Mouse (Mus musculus): ENCODE results near the gene Adam10.

Adam10 gene

GRCm38 (mm10) chr9:70678682-70679131 lies at the start of gene Adam10:
Gene Adam10 (plus strand): TSS chr9:70678997.
- DNase-seq = peak; percentile 99

- DNase-seq = no peak
These were observed 49.1 kb upstream of the Adam10 start for GRCm38 (mm10) chr9:70629711-70630110.

GRCm38 (mm10) chr9:70631665-70632064 lies 47.1 kb upstream of the Adam10 start:
- no peak for DNase-seq

GRCm38 (mm10) chr9:70636748-70637147 lies 42.0 kb upstream of the Adam10 start:
- no peak for DNase-seq

- no peak for DNase-seq
These were observed 28.5 kb upstream of the Adam10 start for GRCm38 (mm10) chr9:70650260-70650659.

GRCm38 (mm10) chr9:70650994-70651393 lies 27.8 kb upstream of the Adam10 start:
- DNase-seq = no peak

GRCm38 (mm10) chr9:70652221-70652620 lies 26.6 kb upstream of the Adam10 start:
- no peak for DNase-seq

- DNase-seq = no peak
These were observed 24.9 kb upstream of the Adam10 start for GRCm38 (mm10) chr9:70653875-70654274.

- no peak for DNase-seq
These were observed 24.3 kb upstream of the Adam10 start for GRCm38 (mm10) chr9:70654496-70654895.

- no peak for DNase-seq
These were observed 23.1 kb upstream of the Adam10 start for GRCm38 (mm10) chr9:70655764-70656129.

GRCm38 (mm10) chr9:70656130-70657007 lies 22.4 kb upstream of the Adam10 start, which contains the start of gene Gm10642:
Gene Gm10642 (plus strand): TSS chr9:70656251.
- DNase-seq = peak; percentile 51 to 73

- peak; percentile 99 to 100 for DNase-seq
These were observed 21.5 kb upstream of the Adam10 start, which contains the start of gene Mindy2 for GRCm38 (mm10) chr9:70657013-70657967. Gene Mindy2 (minus strand): TSS chr9:70657174.

GRCm38 (mm10) chr9:70658266-70658665 lies 20.5 kb upstream of the Adam10 start:
- no peak for DNase-seq

GRCm38 (mm10) chr9:70664847-70665246 lies 13.9 kb upstream of the Adam10 start:
- no peak for DNase-seq

GRCm38 (mm10) chr9:70665372-70666145 lies 13.2 kb upstream of the Adam10 start:
- no peak for DNase-seq

- DNase-seq = peak; percentile 12 to 25
These were observed 12.0 kb upstream of the Adam10 start for GRCm38 (mm10) chr9:70666811-70667210.

GRCm38 (mm10) chr9:70668048-70668447 lies 10.7 kb upstream of the Adam10 start:
- DNase-seq = peak in 1 of 2 experiments; percentile 13

- no peak for DNase-seq
These were observed 9.6 kb upstream of the Adam10 start for GRCm38 (mm10) chr9:70669197-70669596.

GRCm38 (mm10) chr9:70670381-70670780 lies 8.4 kb upstream of the Adam10 start:
- DNase-seq = no peak

GRCm38 (mm10) chr9:70671278-70671677 lies 7.5 kb upstream of the Adam10 start:
- no peak for DNase-seq

GRCm38 (mm10) chr9:70671772-70672579 lies 6.8 kb upstream of the Adam10 start:
- peak; percentile 12 to 33 for DNase-seq
